Mouse (Mus musculus) hindbrain, embryonic 14.5 days (tissue): ENCODE data around the gene Gm17651. TPM values are rescaled to one million over a fixed set of nuclear protein-coding genes. Genes with fewer than 3 reads are reported as not detected.

ENCODE experiments used
- ATAC-seq: fragments of 200-750 bp; cut with Nextera tagmentation; 2 replicates; pipeline ENCODE4 v1.8.0; 2017; ENCODE audit warnings: moderate number of reproducible peaks, mild to moderate bottlenecking, moderate TSS enrichment, moderate library complexity; ENCODE audit not compliant: low FRiP score
- DNase-seq: peaks from one replicate; pipeline ENCODE4 v3.0.0-alpha.2; 2015; ENCODE audit warnings: low spot score
- H3K27ac ChIP-seq: fragments of 300-500 bp; sonication (generic); 2 replicates; pipeline ENCODE4 v1.5.1; 2014; ENCODE audit warnings: mild to moderate bottlenecking, moderate library complexity
- H3K27me3 ChIP-seq: fragments of 300-500 bp; sonication (generic); 2 replicates; pipeline ENCODE4 v1.6.1; 2014; ENCODE audit warnings: mild to moderate bottlenecking, low read length, mixed read lengths; ENCODE audit not compliant: control insufficient read depth, insufficient read depth
- H3K36me3 ChIP-seq: fragments of 300-500 bp; sonication (generic); replicated peaks from 2 replicates; pipeline ENCODE4 v1.6.1; 2014; ENCODE audit not compliant: control insufficient read depth, insufficient read depth
- H3K4me1 ChIP-seq: fragments of 300-500 bp; sonication (generic); replicated peaks from 2 replicates; pipeline ENCODE4 v1.6.1; 2014; ENCODE audit warnings: antibody characterized with exemption, low read length, mixed read lengths; ENCODE audit not compliant: control insufficient read depth, insufficient read depth
- H3K4me2 ChIP-seq: fragments of 300-500 bp; sonication (generic); replicated peaks from 2 replicates; pipeline ENCODE4 v1.6.1; 2014; ENCODE audit warnings: mild to moderate bottlenecking, moderate library complexity
- H3K4me3 ChIP-seq: fragments of 300-500 bp; sonication (generic); replicated peaks from 2 replicates; pipeline ENCODE4 v1.5.1; 2014; ENCODE audit warnings: mild to moderate bottlenecking, low read length
- H3K9ac ChIP-seq: fragments of 300-500 bp; sonication (generic); 2 replicates; pipeline ENCODE4 v1.6.1; 2014
- H3K9me3 ChIP-seq: fragments of 300-500 bp; sonication (generic); 2 replicates; pipeline ENCODE4 v1.6.1; 2016; ENCODE audit warnings: low read length; ENCODE audit not compliant: control insufficient read depth
- WGBS: fragments of 180-500 bp; shearing (Covaris S2); extraction: QIAGEN DNeasy Blood & Tissue Kit; methylation state at CpG from one replicate; pipeline ENCODE4 v1.1.7; 2014; 5-methylcytosine and 5-hydroxymethylcytosine counted together
- polyA plus RNA-seq: library from polyadenylated mRNA; unstranded; fragments of >200 nt; fragmentation: Nextera tagmentation; extraction: Ambion mirVana; gene quantifications from 2 replicates; pipeline ENCODE4 v1.2.1, GENCODE M21; 2014

Gm17651 gene
- polyA plus RNA-seq, 1 experiment from 2014 or later: not detected

DNA sequence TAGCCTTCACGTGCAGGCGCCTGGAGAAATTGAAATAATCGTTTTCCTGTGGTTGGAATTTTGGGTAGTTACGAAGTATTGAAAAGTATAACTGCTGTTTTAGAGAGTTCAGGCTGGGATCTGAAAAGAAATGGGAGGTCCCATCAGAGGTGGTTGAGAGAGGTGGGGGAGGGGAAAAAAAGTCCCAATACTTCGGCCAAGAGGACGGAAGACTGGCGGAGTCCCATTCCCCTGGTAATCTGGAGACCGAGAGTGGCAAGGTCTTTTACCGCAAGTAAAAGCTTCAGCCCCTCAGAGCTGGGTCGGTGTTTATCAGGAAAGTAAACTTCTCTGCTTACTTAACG, 7.6 kb upstream of the Gm17651 start:
- DNase-seq: no peak
- peak overlapping the region; percentile 74 for H3K4me2 ChIP-seq
- no peak for ATAC-seq
- WGBS: 2% methylated on average over 11 of the region's 11 CpGs
- H3K4me3 ChIP-seq: peak overlapping the region; percentile 32
- peaks cover 18% of the 10 kb centered on the region for H3K4me1 ChIP-seq
- H3K27ac ChIP-seq: no peak overlapping the region
- no peaks in the 10 kb centered on the region for H3K9me3 ChIP-seq
- H3K36me3 ChIP-seq: no peaks in the 10 kb centered on the region
- no peak overlapping the region for H3K9ac ChIP-seq
- H3K27me3 ChIP-seq: peaks cover 17% of the 10 kb centered on the region

GRCm38 (mm10) chr3:97681321-97682158, 7.0 kb upstream of the Gm17651 start:
- Histone ChIP-seq H3K4me2 (peak overlapping the region; percentile 74), H3K36me3 (no peaks in the 10 kb centered on the region), H3K4me1 (peaks cover 18% of the 10 kb centered on the region), H3K4me3 (peak overlapping the region; percentile 32), H3K27ac (no peak overlapping the region), H3K9ac (peak overlapping the region; percentile 53), H3K27me3 (peaks cover 17% of the 10 kb centered on the region), H3K9me3 (no peaks in the 10 kb centered on the region)
- DNase-seq: peak; percentile 74
- peak; percentile 40; the same call in 1 of the 2 replicates for ATAC-seq
- WGBS: 1% methylated on average over 33 of the region's 33 CpGs

GRCm38 (mm10) chr3:97680631-97681320, 6.3 kb upstream of the Gm17651 start:
- no peaks in the 10 kb centered on the region for H3K36me3 ChIP-seq
- H3K4me2 ChIP-seq: peak overlapping the region; percentile 74
- peak overlapping the region; percentile 53 for H3K9ac ChIP-seq
- no peaks in the 10 kb centered on the region for H3K9me3 ChIP-seq
- H3K27ac ChIP-seq: no peak overlapping the region
- ATAC-seq (peak; percentile 78), DNase-seq (peak; percentile 63)
- H3K4me3 ChIP-seq: peak overlapping the region; percentile 32
- H3K27me3 ChIP-seq: peaks cover 17% of the 10 kb centered on the region
- 2% methylated on average over 28 of the region's 28 CpGs for WGBS
- peaks cover 18% of the 10 kb centered on the region for H3K4me1 ChIP-seq

- WGBS: 94% methylated on average over 3 of the region's 3 CpGs
- H3K27me3 ChIP-seq: peaks cover 8% of the 10 kb centered on the region
- no peaks in the 10 kb centered on the region for H3K9me3 ChIP-seq
- H3K4me1 ChIP-seq: peaks cover 18% of the 10 kb centered on the region
- no peak overlapping the region for H3K9ac ChIP-seq
- DNase-seq (no peak), ATAC-seq (no peak)
- no peak overlapping the region for H3K4me3 ChIP-seq
- H3K36me3 ChIP-seq: no peaks in the 10 kb centered on the region
- no peak overlapping the region for H3K4me2 ChIP-seq
- H3K27ac ChIP-seq: no peak overlapping the region
Observed at GRCm38 (mm10) chr3:97678416-97678815, 3.9 kb upstream of the Gm17651 start.

DNA sequence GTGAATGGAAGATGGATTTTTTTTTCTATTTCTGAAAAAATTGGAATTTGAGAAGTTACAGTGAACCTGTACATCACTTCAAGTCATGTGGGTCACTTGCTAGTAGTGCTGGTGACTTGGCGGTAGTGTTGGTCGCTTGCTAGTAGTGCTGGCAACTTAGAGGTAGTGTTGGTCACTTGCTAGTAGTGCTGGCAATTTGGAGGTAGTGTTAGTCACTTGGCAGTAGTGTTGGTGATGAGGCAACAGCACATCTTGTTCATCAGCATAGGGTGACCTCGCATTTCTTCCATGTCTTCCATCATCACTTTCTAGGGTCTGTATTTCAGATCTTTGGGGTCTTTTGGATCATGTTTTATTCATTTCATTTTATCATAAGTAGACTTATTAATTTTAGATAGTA, 1.6 kb upstream of the Gm17651 start:
- Histone ChIP-seq H3K27ac (no peak overlapping the region), H3K4me1 (0 out of 2 replicates have a peak, but pooled peaks cover 5% of the 10 kb centered on the region), H3K4me2 (no peak overlapping the region), H3K9ac (no peak overlapping the region), H3K9me3 (no peaks in the 10 kb centered on the region), H3K27me3 (no peaks in the 10 kb centered on the region; the same call in 1 of the 2 replicates), H3K36me3 (peaks cover 13% of the 10 kb centered on the region), H3K4me3 (no peak overlapping the region)
- ATAC-seq (no peak), DNase-seq (no peak)
- 96% methylated on average over 3 of the region's 3 CpGs for WGBS

GRCm38 (mm10) chr3:97667093-97667675, 7.3 kb downstream of the Gm17651 start:
- 88% methylated on average over 14 of the region's 14 CpGs for WGBS

DNA sequence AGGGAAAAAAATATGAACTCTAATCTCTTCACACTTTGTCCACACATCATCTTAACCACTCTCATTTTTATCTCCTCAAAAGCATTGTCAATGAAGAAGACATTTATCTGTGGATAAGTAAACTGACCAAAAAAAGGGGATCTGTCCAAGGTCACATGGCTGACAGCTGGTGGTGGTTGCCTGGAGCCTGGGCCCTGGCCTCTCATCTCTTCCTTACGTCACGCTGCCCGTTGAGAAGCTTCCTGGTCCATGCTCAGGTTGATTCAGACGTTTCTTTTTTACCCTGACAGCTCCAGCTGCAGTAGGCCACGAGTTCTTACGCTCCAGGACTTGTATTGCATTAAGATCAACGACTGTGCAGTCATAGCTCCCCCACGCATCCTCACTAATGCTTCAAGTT, 8.3 kb downstream of the Gm17651 start:
- H3K4me1 ChIP-seq: no peaks in the 10 kb centered on the region
- no peak overlapping the region for H3K27ac ChIP-seq
- ATAC-seq (no peak), DNase-seq (no peak)
- no peak overlapping the region for H3K4me2 ChIP-seq
- no peaks in the 10 kb centered on the region for H3K27me3 ChIP-seq
- no peak overlapping the region for H3K9ac ChIP-seq
- WGBS: 76% methylated on average over 8 of the region's 8 CpGs
- no peaks in the 10 kb centered on the region for H3K9me3 ChIP-seq
- H3K36me3 ChIP-seq: peaks cover 75% of the 10 kb centered on the region
- no peak overlapping the region for H3K4me3 ChIP-seq

More at GRCm38 (mm10) chr3:97667093-97667675, 7.3 kb downstream of the Gm17651 start:
- no peak overlapping the region for H3K4me3 ChIP-seq
- no peak overlapping the region for H3K4me2 ChIP-seq
- no peak overlapping the region for H3K27ac ChIP-seq
- H3K36me3 ChIP-seq: peaks cover 85% of the 10 kb centered on the region
- no peaks in the 10 kb centered on the region for H3K27me3 ChIP-seq
- no peaks in the 10 kb centered on the region for H3K4me1 ChIP-seq
- no peak overlapping the region for H3K9ac ChIP-seq
- DNase-seq: no peak
- H3K9me3 ChIP-seq: no peaks in the 10 kb centered on the region
- no peak for ATAC-seq

DNA sequence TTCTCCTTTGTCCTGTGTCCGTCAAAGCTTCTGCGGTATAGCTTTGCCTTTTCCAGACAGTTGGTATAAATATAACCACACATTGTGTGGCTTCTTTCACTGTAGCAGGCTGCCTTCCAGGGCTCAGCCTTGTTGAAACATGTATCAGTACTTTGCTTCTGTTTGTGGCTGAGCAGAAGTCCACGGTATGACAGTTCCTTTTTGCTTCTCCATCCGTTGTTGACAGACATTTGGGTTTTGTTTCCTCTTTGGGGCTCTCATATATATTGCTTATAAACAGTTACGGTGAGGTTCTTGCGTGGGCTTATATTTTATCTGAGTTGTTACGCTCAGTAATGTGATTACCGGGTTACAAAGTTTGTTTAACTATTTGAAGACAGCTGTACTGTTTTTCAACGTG, 9.0 kb downstream of the Gm17651 start:
- Histone ChIP-seq H3K9ac (no peak overlapping the region), H3K36me3 (peaks cover 72% of the 10 kb centered on the region), H3K27ac (no peak overlapping the region), H3K27me3 (no peaks in the 10 kb centered on the region), H3K9me3 (no peaks in the 10 kb centered on the region), H3K4me1 (no peaks in the 10 kb centered on the region), H3K4me2 (no peak overlapping the region), H3K4me3 (no peak overlapping the region)
- DNase-seq (no peak), ATAC-seq (no peak)
- WGBS: 94% methylated on average over 9 of the region's 9 CpGs

DNA sequence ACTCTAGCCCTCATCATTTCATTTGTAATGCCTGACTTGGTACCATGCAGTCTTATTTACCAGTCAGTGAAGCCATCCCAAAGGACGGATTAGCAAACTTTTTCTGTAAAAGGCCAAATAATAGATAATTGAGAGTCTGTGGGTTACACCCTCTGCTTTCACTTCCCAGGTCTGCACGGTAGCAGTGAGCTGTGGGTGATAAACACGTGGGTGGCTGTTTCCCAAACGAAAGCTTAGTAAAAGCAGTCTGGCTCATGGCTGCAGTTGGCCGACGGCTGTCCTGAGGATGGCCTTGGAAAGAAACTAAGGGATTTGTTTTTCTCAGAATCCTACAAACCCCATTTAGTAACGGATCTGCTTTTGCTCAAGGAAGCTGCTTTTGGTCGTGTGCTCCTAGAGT, 13.3 kb downstream of the Gm17651 start:
- Histone ChIP-seq H3K4me1 (peaks cover 11% of the 10 kb centered on the region; the same call in 1 of the 2 replicates), H3K27ac (no peak overlapping the region), H3K9ac (no peak overlapping the region), H3K36me3 (peaks cover 35% of the 10 kb centered on the region), H3K9me3 (no peaks in the 10 kb centered on the region), H3K4me3 (no peak overlapping the region), H3K27me3 (no peaks in the 10 kb centered on the region), H3K4me2 (no peak overlapping the region)
- DNase-seq (no peak), ATAC-seq (no peak)
- WGBS: 84% methylated on average over 8 of the region's 8 CpGs
